In the genomic region with DNA sequence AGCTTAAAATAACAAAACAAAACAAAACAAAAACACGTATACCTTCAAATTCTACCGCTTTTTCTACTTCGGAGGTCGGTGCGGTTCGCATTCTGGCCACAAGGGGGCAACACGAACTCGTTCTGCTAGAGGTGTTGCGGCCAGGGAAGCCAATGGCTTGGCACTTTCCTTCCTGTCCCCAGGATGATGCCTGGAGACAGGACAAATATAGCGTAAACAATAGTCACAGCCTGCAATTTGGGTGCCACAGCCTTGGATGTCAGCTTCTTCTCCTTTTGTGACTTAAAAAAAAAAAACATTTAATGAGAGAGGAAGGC, we compare ENCODE assay signal across 8 mouse cellular contexts. TPM values are rescaled to one million over a fixed set of nuclear protein-coding genes. Genes with fewer than 3 reads are reported as not detected.
DNase-seq lines count a peak whose midpoint lies in the region; ATAC-seq and TF ChIP-seq lines count a peak whose summit lies in the region.

No protein-coding gene starts in this region.

- DNase-seq in B cell, adult 2 months = peak; percentile 44 to 55
- DNase-seq in brain, embryonic 18.5 days (ENCODE audit: low read depth, low spot score) = peak; percentile 24
- DNase-seq in fibroblast of lung, adult 2 months (ENCODE audit: low read depth) = peak; percentile 17
- DNase-seq in kidney, postnatal 14 days = peak; percentile 71
- peak; percentile 71 for DNase-seq in liver, embryonic 11.5 days (ENCODE audit: low spot score)
- peak; percentile 17 to 22 for DNase-seq in natural killer cell, adult 2 months (ENCODE audit: low spot score in 2 of 2)

- H3K4me3 ChIP-seq in heart, embryonic 14.5 days (ENCODE audit: control insufficient read depth in 1 of 2, insufficient read depth in 1 of 2, low read depth in 1 of 2, low read length in 2 of 2) = peak overlapping the region; percentile 38 to 49
- H3K4me3 ChIP-seq in liver, embryonic 11.5 days (ENCODE audit: low read depth, low read length) = no peak overlapping the region
- H3K4me3 ChIP-seq in testis, adult 2 months (ENCODE audit: control insufficient read depth, low read depth, low read length) = peak overlapping the region; percentile 60

- TF ChIP-seq POLR2A in testis, adult 2 months (IDR thresholded peaks at IDR 0.05; ENCODE audit: control insufficient read depth, low read depth, low read length) = no peak

- H3K27me3 ChIP-seq in heart, embryonic 14.5 days (ENCODE audit: control insufficient read depth, insufficient read depth, low read length) = no peaks in the 10 kb centered on the region
- H3K27me3 ChIP-seq in liver, embryonic 11.5 days (replicated peaks; ENCODE audit: control insufficient read depth, insufficient read depth, low read length) = no peaks in the 10 kb centered on the region
- H3K27me3 ChIP-seq in testis, adult 2 months (ENCODE audit: control insufficient read depth, insufficient read depth, low read length) = no peaks in the 10 kb centered on the region

- WGBS in heart, embryonic 14.5 days = 2% methylated on average over 10 of the region's 10 CpGs
- 4% methylated on average over 10 of the region's 10 CpGs for WGBS in liver, embryonic 11.5 days

- peak overlapping the region; percentile 72 for H3K4me2 ChIP-seq in heart, embryonic 14.5 days (ENCODE audit: low read length)
- H3K4me2 ChIP-seq in liver, embryonic 11.5 days = peak overlapping the region; percentile 54

- H3K27ac ChIP-seq in heart, embryonic 14.5 days (replicated peaks in 1 of 2; ENCODE audit: control insufficient read depth in 1 of 2, insufficient read depth in 1 of 2, low read depth in 2 of 2, low read length in 2 of 2) = no peak overlapping the region
- H3K27ac ChIP-seq in liver, embryonic 11.5 days (ENCODE audit: low read depth, low read length) = no peak overlapping the region
- H3K27ac ChIP-seq in testis, adult 2 months (ENCODE audit: control insufficient read depth, insufficient read depth, low read depth, low read length) = peak overlapping the region; percentile 99

- peaks cover 2 to 6% of the 10 kb centered on the region in 2 experiments; a peak in 1 of 4 replicates for H3K4me1 ChIP-seq in heart, embryonic 14.5 days (ENCODE audit: control insufficient read depth in 2 of 2, insufficient read depth in 2 of 2, low read length in 2 of 2)
- no peaks in the 10 kb centered on the region for H3K4me1 ChIP-seq in liver, embryonic 11.5 days (replicated peaks; ENCODE audit: control insufficient read depth, insufficient read depth, low read length)
- peaks cover 34% of the 10 kb centered on the region for H3K4me1 ChIP-seq in testis, adult 2 months (ENCODE audit: control insufficient read depth, insufficient read depth, low read length)

- no peaks in the 10 kb centered on the region for H3K36me3 ChIP-seq in heart, embryonic 14.5 days (ENCODE audit: control insufficient read depth, insufficient read depth, low read length)
- no peaks in the 10 kb centered on the region for H3K36me3 ChIP-seq in liver, embryonic 11.5 days (ENCODE audit: control insufficient read depth, insufficient read depth, low read length)
- no peaks in the 10 kb centered on the region for H3K36me3 ChIP-seq in testis, adult 2 months (ENCODE audit: control insufficient read depth, insufficient read depth, low read length)

- peak; percentile 96 for TF ChIP-seq CTCF in testis, adult 2 months (IDR thresholded peaks at IDR 0.05; ENCODE audit: control insufficient read depth, insufficient read depth, insufficient replicate concordance, low read depth, low read length)

- no peaks in the 10 kb centered on the region for H3K9me3 ChIP-seq in heart, embryonic 14.5 days (ENCODE audit: control insufficient read depth, low read length)
- H3K9me3 ChIP-seq in liver, embryonic 11.5 days (ENCODE audit: control insufficient read depth, low read length) = no peaks in the 10 kb centered on the region

- peak overlapping the region; percentile 62 for H3K9ac ChIP-seq in heart, embryonic 14.5 days (ENCODE audit: low read length)
- no peak overlapping the region for H3K9ac ChIP-seq in liver, embryonic 11.5 days (ENCODE audit: low read depth, low read length)

- ATAC-seq in heart, embryonic 14.5 days (ENCODE audit: insufficient number of reproducible peaks, insufficient read depth, low FRiP score, low read depth) = no peak
- ATAC-seq in liver, embryonic 11.5 days (replicated peaks; ENCODE audit: low FRiP score) = no peak

RNA-seq across cellular contexts. Expression of a gene that starts 24.0 kb away (rescaled TPM):
- polyA plus RNA-seq in heart, embryonic 14.5 days (2014; fragmentation: Nextera tagmentation; extraction: Ambion mirVana) = 0.24 and 0.47 TPM in 2 replicates
- not detected in 2 replicates for polyA plus RNA-seq in liver, embryonic 11.5 days (2014; fragmentation: Nextera tagmentation; extraction: Ambion mirVana)
- polyA plus RNA-seq in testis, adult 2 months (2012; rRNA removed) = 0.31 and 0.35 TPM in 2 replicates

RNA-seq across cellular contexts. Expression of a gene that starts 26.2 kb away (rescaled TPM):
- 24.5 and 26.9 TPM in 2 replicates for polyA plus RNA-seq in heart, embryonic 14.5 days (2014; fragmentation: Nextera tagmentation; extraction: Ambion mirVana)
- polyA plus RNA-seq in liver, embryonic 11.5 days (2014; fragmentation: Nextera tagmentation; extraction: Ambion mirVana) = 5.5 and 6.0 TPM in 2 replicates
- 1.3 and 2.0 TPM in 2 replicates for polyA plus RNA-seq in testis, adult 2 months (2012; rRNA removed)

Comparison
In these comparisons a context has a peak if more than half of its experiments do, and no peak if none do; other contexts are left out.
1. DNase-seq: peak in every context shown above with its lines; median percentile 71 in kidney, postnatal 14 days; 71 in liver, embryonic 11.5 days; 50 in B cell, adult 2 months; 24 in brain, embryonic 18.5 days; 20 in natural killer cell, adult 2 months; 17 in fibroblast of lung, adult 2 months.